Mouse (Mus musculus) kidney, postnatal 25 days (tissue): ENCODE results near the gene Adam15.
A peak's percentile ranks its signal among the peaks of the same experiment; 100 is the strongest.

Experiments used
- DNase-seq, 2 experiments: peaks; one replicate each; pipeline ENCODE4 v3.0.0; 2021; ENCODE audit warnings: mixed read lengths in 2 of 2

Adam15 gene

DNA sequence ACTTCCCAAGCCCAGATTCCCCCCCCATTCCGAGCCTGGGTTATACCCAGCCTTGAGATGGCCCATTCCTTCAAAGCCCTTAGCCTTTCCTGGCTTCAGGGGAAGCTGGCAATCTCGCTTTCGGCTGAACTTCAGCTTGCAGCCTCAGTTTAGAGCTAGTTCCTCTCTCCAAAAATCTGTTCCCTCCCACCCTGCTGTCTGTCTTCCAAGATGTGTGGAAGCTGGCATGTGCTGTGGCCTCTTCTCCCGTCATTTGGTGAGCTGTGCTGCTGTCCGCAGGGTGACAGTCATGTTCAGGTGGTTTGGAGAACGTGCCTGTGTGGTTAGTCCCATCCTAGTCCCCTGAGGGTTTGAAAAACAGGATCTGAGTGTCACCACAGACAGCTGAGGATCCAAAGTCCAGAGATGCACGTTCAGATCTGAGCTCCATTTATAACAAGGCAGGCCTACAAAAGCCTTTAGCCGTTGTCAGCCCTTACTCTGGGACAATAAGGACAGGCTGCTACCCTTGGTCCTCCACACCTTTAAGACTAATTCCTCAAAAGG, 54.0 kb downstream of the Adam15 start:
- DNase-seq = no peak

DNA sequence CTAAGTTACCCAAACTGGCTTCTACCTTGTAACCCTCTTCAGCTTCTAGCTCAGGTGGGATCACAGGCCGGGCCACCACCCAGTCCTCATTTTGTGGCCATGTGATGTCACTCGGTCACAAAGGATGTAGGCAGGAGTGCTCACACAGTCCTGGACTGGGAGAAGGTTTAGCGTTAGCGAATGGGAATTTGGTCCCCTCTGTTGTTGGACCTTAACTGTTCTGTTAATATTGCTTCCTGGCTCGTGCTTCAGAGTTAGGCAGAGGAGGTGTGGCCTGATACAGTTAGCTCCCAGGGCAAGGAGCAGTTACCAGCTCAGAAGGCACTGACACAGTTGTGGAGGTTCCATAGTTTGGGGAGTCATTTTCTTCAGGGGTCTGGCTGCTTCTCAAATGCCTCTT, 55.6 kb downstream of the Adam15 start:
- peak; percentile 49 to 77 for DNase-seq

DNA sequence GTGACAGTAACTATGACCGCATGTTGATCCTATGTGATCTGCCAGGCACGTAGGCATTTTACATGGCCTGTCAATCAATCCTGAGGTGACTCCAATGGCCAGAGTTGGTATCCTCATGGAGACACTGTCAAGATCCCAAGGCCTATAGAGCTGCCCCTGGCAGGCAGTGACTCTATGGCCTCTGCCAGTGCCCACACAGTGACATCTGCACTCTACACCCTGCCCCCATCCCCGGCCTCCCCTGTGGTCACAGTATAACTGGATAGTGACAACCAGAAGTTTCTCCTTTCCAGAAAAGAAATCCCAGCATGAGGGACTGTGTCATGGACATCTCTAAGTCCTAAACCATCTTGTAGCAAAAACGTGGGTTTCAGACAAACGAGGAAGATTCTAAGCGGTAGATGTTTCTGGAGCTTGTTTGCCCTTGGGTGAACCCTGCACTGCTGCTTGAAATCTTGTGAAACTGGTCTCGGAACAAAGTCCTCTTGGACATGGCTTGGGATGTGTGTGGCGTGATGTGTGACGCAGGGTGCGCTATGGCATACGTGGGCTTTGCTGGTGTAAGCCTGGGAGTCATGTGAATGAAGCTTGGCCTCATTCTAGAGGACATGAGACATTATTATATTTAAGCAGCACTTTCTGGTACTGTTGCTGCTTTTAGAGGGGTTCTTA, 56.4 kb downstream of the Adam15 start:
- peak; percentile 62 to 82 for DNase-seq

DNA sequence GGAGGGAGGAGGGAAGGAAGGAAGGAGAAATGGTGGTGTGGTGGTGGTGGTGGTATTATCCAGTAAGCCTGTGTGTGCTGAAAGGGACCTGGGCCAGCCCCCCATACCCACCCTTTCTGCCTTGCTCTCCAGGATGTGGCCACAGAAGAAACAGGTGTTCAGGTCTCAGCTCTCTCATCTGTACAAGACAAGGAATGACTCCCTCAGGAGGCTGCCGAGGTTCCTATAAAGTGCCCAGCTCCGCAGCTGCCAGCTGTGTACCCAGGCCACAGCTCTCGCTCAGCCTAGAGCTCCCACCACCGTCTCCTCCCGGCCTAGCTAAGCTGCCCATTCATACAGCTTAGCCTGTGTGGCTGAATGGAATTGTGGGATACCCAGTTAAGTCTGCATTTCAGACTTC, 57.5 kb downstream of the Adam15 start:
- no peak for DNase-seq

DNA sequence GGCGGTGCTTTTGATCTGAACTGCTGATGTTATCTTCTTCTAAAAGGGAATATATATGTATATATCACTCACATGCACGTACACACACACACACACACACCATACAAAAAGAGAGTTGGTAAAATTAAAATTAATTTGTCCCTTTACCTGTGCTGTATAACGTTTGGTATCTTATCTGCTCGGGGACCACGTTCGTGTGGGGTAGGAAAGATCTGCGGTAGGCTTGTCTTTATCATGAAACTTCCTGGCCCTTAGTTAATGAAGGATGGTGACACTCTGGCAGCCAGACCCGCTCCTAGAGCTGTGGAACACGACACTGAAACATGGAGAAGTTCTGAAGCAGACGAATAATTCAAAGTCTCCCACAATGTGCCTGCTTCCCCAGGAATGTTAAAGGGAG, 57.9 kb downstream of the Adam15 start:
- DNase-seq = no peak
